Mouse (Mus musculus) MEL (cell line): ENCODE data around the gene Rhbdl1. TPM values are rescaled to one million over a fixed set of nuclear protein-coding genes. Genes with fewer than 3 reads are reported as not detected.

ENCODE experiments used
- DNase-seq: peaks from one replicate; pipeline ENCODE4 v3.0.0; 2011; ENCODE audit warnings: low read depth, low spot score
- H3K27ac ChIP-seq: 2 replicates; pipeline ENCODE4 v1.5.1; 2012; ENCODE audit warnings: low read depth, mild to moderate bottlenecking, control low read depth, low read length, moderate library complexity; ENCODE audit not compliant: control insufficient read depth
- H3K27me3 ChIP-seq, 2 experiments: fragments of 150-350 bp in 1 of 2; sonication (generic) in 1 of 2; 2 replicates each; pipeline ENCODE4 v1.6.1; 2012; ENCODE audit warnings: low read length in 2 of 2, mild to moderate bottlenecking in 2 of 2, improper control_type of control experiment in 1 of 2, moderate library complexity in 1 of 2; ENCODE audit not compliant: insufficient read depth in 2 of 2, control insufficient read depth in 1 of 2
- H3K36me3 ChIP-seq, 2 experiments: 2 replicates each; pipeline ENCODE4 v1.6.1; 2012 to 2014; ENCODE audit warnings: low read length in 2 of 2, improper control_type of control experiment in 1 of 2, inconsistent platforms in 1 of 2, mild to moderate bottlenecking in 1 of 2; ENCODE audit not compliant: insufficient read depth in 2 of 2, control insufficient read depth in 1 of 2
- H3K4me1 ChIP-seq, 2 experiments: fragments of 150-350 bp in 1 of 2; sonication (generic) in 1 of 2; 2 replicates each; pipeline ENCODE4 v1.6.1; 2012; ENCODE audit warnings: low read length in 2 of 2, improper control_type of control experiment in 1 of 2, mild to moderate bottlenecking in 1 of 2; ENCODE audit not compliant: insufficient read depth in 2 of 2, control insufficient read depth in 1 of 2
- H3K4me3 ChIP-seq, 2 experiments: fragments of 150-350 bp in 1 of 2; sonication (generic) in 1 of 2; 2 replicates each; pipeline ENCODE4 v1.5.1; 2012; ENCODE audit warnings: low read depth in 2 of 2, low read length in 2 of 2, mild to moderate bottlenecking in 2 of 2, moderate library complexity in 2 of 2, control low read depth in 1 of 2, improper control_type of control experiment in 1 of 2; ENCODE audit not compliant: control insufficient read depth in 1 of 2, insufficient read depth in 1 of 2
- H3K79me2 ChIP-seq: 2 replicates; pipeline ENCODE4 v1.6.1; 2012; ENCODE audit warnings: mild to moderate bottlenecking, low read length, moderate library complexity; ENCODE audit not compliant: control insufficient read depth, poor library complexity, insufficient read depth
- H3K9ac ChIP-seq: 2 replicates; pipeline ENCODE4 v1.6.1; 2012; ENCODE audit warnings: low read depth, mild to moderate bottlenecking, control low read depth, low read length, moderate library complexity; ENCODE audit not compliant: control insufficient read depth, poor library complexity, severe bottlenecking
- H3K9me3 ChIP-seq: fragments of 150-350 bp; sonication (generic); replicated peaks from 2 replicates; pipeline ENCODE4 v1.6.1; 2012; ENCODE audit warnings: mild to moderate bottlenecking, low read length, improper control_type of control experiment, moderate library complexity; ENCODE audit not compliant: insufficient read depth
- BHLHE40 ChIP-seq: IDR thresholded peaks from 2 replicates; pipeline ENCODE4 v1.6.1; 2012; ENCODE audit warnings: low read depth, mild to moderate bottlenecking, inconsistent platforms, low read length, improper control_type of control experiment, borderline replicate concordance
- GATA1 ChIP-seq: IDR thresholded peaks from 2 replicates; pipeline ENCODE4 v1.6.1; 2011; ENCODE audit warnings: low read depth, low read length, improper control_type of control experiment
- KAT2A ChIP-seq: conservative IDR thresholded peaks from 2 replicates; pipeline ENCODE4 v1.6.1; 2012; ENCODE audit warnings: low read depth, low read length, improper control_type of control experiment, inconsistent platforms
- MAX ChIP-seq: IDR thresholded peaks from 2 replicates; pipeline ENCODE4 v1.6.1; 2011; ENCODE audit warnings: low read length, improper control_type of control experiment
- MXI1 ChIP-seq: IDR thresholded peaks from 2 replicates; pipeline ENCODE4 v1.6.1; 2011; ENCODE audit warnings: mild to moderate bottlenecking, low read depth, low read length, improper control_type of control experiment
- MYB ChIP-seq: IDR thresholded peaks from 2 replicates; pipeline ENCODE4 v1.6.1; 2011; ENCODE audit warnings: mild to moderate bottlenecking, low read depth, low read length, improper control_type of control experiment
- MYC ChIP-seq: IDR thresholded peaks from 2 replicates; pipeline ENCODE4 v1.6.1; 2011; ENCODE audit warnings: low read depth, mild to moderate bottlenecking, low read length, improper control_type of control experiment, moderate library complexity
- NRF1 ChIP-seq: IDR thresholded peaks from 2 replicates; pipeline ENCODE4 v1.6.1; 2014; ENCODE audit warnings: low read depth, mild to moderate bottlenecking, inconsistent platforms, low read length, improper control_type of control experiment, moderate library complexity; ENCODE audit not compliant: poor library complexity, insufficient read depth, severe bottlenecking
- POLR2A ChIP-seq, 2 experiments: IDR thresholded peaks; 2 replicates each; pipeline ENCODE4 v1.6.1; 2011 to 2012; ENCODE audit warnings: low read length in 2 of 2, mild to moderate bottlenecking in 2 of 2, control low read depth in 1 of 2, improper control_type of control experiment in 1 of 2, low read depth in 1 of 2, moderate library complexity in 1 of 2; ENCODE audit not compliant: control insufficient read depth in 1 of 2, insufficient read depth in 1 of 2, poor library complexity in 1 of 2
- POLR2AphosphoS2 ChIP-seq: IDR thresholded peaks from 2 replicates; pipeline ENCODE4 v1.6.1; 2011; ENCODE audit warnings: low read length, improper control_type of control experiment
- POLR2AphosphoS5 ChIP-seq: IDR thresholded peaks from 2 replicates; pipeline ENCODE4 v1.6.1; 2012; ENCODE audit warnings: low read depth, borderline replicate concordance, mild to moderate bottlenecking, inconsistent platforms, low read length, moderate library complexity, mixed read lengths
- RCOR1 ChIP-seq: IDR thresholded peaks from 2 replicates; pipeline ENCODE4 v1.6.1; 2012; ENCODE audit warnings: low read depth, mild to moderate bottlenecking, inconsistent platforms, low read length, improper control_type of control experiment
- SIN3A ChIP-seq: IDR thresholded peaks from 2 replicates; pipeline ENCODE4 v1.6.1; 2012; ENCODE audit warnings: low read length, improper control_type of control experiment, inconsistent platforms
- SMC3 ChIP-seq: IDR thresholded peaks from 2 replicates; pipeline ENCODE4 v1.6.1; 2011; ENCODE audit warnings: low read depth, low read length, improper control_type of control experiment
- TBP ChIP-seq: IDR thresholded peaks from 2 replicates; pipeline ENCODE4 v1.8.0; 2011; ENCODE audit warnings: low read depth, low read length, improper control_type of control experiment
- UBTF ChIP-seq: IDR thresholded peaks from 2 replicates; pipeline ENCODE4 v1.6.1; 2012; ENCODE audit warnings: low read depth, mild to moderate bottlenecking, inconsistent platforms, low read length, improper control_type of control experiment, moderate library complexity, borderline replicate concordance; ENCODE audit not compliant: insufficient read depth
- USF2 ChIP-seq, 2 experiments: IDR thresholded peaks; 2 replicates each; pipeline ENCODE4 v1.6.1; 2011 to 2012; ENCODE audit warnings: improper control_type of control experiment in 2 of 2, low read length in 2 of 2, borderline replicate concordance in 1 of 2, inconsistent platforms in 1 of 2, low read depth in 1 of 2, mild to moderate bottlenecking in 1 of 2; ENCODE audit not compliant: insufficient read depth in 1 of 2
- ZC3H11A ChIP-seq: IDR thresholded peaks from 2 replicates; pipeline ENCODE4 v1.6.1; 2012; ENCODE audit warnings: low read depth, mild to moderate bottlenecking, inconsistent platforms, low read length, improper control_type of control experiment
- ZMIZ1 ChIP-seq: IDR thresholded peaks from 2 replicates; pipeline ENCODE4 v1.6.1; 2012; ENCODE audit warnings: low read depth, mild to moderate bottlenecking, inconsistent platforms, low read length, improper control_type of control experiment, moderate library complexity
- ZNF384 ChIP-seq: IDR thresholded peaks from 2 replicates; pipeline ENCODE4 v1.6.1; 2012; ENCODE audit warnings: low read depth, mild to moderate bottlenecking, inconsistent platforms, low read length, improper control_type of control experiment
- polyA plus RNA-seq, 2 experiments: library from polyadenylated mRNA; stranded (reverse) in 1 of 2; unstranded in 1 of 2; fragments of >175 nt in 1 of 2; fragments of >200 nt in 1 of 2; gene quantifications; 2 replicates each; pipeline versions ENCODE4 v1.2.1 to v1.2.4; 2012; ENCODE audit warnings: low replicate concordance in 2 of 2, low read depth in 1 of 2; ENCODE audit not compliant: insufficient read length in 2 of 2, insufficient read depth in 1 of 2, missing spikeins in 1 of 2
- total RNA-seq: library from RNA; depleted of rRNA; stranded (reverse); fragments of 300-350 nt; gene quantifications from 2 replicates; pipeline ENCODE4 v1.2.3, GENCODE M21; 2012

Rhbdl1 gene
- total and polyA plus RNA-seq, 3 experiments: 1.4 to 4.0 TPM; not detected in 1

DNA sequence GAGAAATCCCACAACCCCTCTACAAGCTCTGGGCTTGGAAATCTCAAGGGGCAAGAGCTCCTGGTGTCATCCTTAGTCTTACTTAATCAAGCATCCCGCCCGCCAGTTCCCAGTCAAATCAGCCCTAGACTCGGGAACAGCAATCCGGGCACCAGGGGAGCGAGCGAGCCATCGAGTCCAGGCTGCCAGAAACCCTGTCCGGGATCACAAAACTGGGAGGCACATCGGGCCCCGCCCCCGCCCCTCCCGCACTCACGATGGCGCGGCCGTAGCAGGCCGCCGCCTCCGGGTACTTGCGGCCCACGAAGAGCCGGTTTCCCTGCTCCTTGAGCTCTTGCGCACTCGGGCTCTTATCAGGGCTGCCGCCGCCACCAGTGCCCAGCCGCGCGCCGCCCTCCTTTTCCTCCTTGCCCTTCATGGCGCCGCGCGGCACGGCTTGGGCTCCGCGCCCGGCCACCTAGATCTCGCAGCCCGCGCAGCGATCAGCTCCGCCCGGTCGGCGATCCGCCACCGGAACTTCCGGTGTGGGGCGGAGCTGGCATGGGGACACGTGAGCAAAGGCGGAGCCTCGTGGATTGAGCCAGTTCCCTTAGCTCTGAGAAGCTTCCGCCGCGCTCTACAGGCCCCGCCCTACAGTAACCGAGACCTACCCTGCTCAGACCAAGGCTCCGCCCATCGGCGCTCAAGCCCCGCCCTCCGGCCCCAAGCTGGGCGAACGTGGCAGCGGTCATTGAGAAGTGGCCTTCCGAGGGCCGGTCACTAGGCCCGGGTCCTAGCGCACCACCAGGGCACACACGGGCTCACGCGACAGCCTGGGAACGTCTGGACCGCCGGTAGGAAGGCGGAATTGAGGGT is 4.4 kb downstream of the Rhbdl1 start (continued):
- TF ChIP-seq GATA1 (no peak), KAT2A (no peak; the same call in 1 of the 2 replicates), BHLHE40 (peak; percentile 95), POLR2AphosphoS5 (no peak), ZC3H11A (no peak), ZNF384 (no peak), NRF1 (peak; percentile 39; the same call in 1 of the 2 replicates), MAX (peak; percentile 87), SIN3A (peak; percentile 78; the same call in 1 of the 2 replicates)
- TF ChIP-seq, all 39 proteins: peak for 19

DNA sequence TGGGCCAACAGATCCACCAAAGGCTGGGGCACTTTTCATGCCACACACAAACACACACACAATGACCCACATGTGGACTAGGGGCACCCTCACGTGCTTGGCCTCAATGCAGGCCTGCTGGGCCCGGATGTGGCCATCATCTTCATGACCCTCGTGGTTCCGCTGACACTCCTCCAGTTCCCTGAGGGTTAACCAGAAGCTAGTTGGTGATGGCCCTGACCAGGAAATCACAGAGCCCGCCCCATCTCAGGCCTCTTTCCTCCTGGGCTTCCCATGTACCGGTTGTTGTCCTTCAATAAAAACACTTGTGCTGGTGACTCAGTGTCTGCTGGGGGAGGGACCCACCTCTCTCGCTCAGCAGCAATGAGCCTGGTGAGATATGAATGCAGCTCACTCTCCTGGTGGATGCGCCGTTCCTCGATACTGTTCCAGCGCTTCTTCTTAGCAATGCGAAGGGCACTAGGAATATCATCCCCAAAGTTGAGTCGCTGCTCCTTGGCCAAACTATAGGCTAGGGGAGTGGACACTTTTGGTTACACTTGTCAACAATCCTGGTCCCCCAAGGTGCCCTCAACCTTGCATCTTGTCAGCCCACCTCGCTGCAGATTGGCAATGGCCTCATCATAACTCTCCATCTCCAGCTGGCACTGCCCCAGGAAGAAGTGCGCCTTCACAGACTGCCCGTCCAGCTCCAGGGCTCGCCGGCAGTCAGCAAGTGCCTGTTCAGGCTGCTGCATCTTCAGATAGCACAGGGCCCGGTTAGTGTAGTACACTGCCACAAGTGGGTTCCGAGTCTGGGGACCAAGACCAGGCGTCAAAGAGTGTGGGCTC is 5.4 kb downstream of the Rhbdl1 start:
- peak; percentile 56 for DNase-seq
- Histone ChIP-seq H3K27ac (peak overlapping the region; percentile 82), H3K36me3 (peaks cover 0 to 13% of the 10 kb centered on the region in 2 experiments; a peak in 2 of 4 replicates), H3K9ac (peak overlapping the region; percentile 94), H3K9me3 (no peaks in the 10 kb centered on the region), H3K27me3 (no peaks in the 10 kb centered on the region), H3K4me1 (peaks cover 2 to 37% of the 10 kb centered on the region in 2 experiments; a peak in 3 of 4 replicates), H3K4me3 (peak overlapping the region; percentile 80), H3K79me2 (peaks cover 54% of the 10 kb centered on the region)
- TF ChIP-seq MYB (0 out of 2 replicates have a peak, but pooled peaks have one; percentile 14), UBTF (no peak), POLR2AphosphoS2 (peak; percentile 55; the same call in 1 of the 2 replicates), POLR2AphosphoS5 (peak; percentile 59; the same call in 1 of the 2 replicates), MYC (no peak), POLR2A (IDR thresholded peaks at IDR 0.05; ENCODE audit: control insufficient read depth in 1 of 2, insufficient read depth in 1 of 2, low read depth in 1 of 2, low read length in 2 of 2, poor library complexity in 1 of 2) (no peak), SMC3 (no peak), ZMIZ1 (0 out of 2 replicates have a peak, but pooled peaks have one; percentile 41), SIN3A (no peak), TBP (no peak), MXI1 (no peak), USF2 (IDR thresholded peaks at IDR 0.05; ENCODE audit: borderline replicate concordance in 1 of 2, insufficient read depth in 1 of 2, low read depth in 1 of 2, low read length in 2 of 2) (no peak), ZNF384 (no peak), RCOR1 (no peak)
